Mouse (Mus musculus): ENCODE results near the gene Cntfr. TPM values are rescaled to one million over a fixed set of nuclear protein-coding genes. Genes with fewer than 3 reads are reported as not detected.
"Not testable (repeated sequence)": the region's sequence is repeated elsewhere in the genome, so short reads cannot be mapped to it uniquely, and the experiment has no call there.

Gene Cntfr
- polyA plus RNA-seq, 1 experiment from 2014 or later: 5.1 TPM

DNA sequence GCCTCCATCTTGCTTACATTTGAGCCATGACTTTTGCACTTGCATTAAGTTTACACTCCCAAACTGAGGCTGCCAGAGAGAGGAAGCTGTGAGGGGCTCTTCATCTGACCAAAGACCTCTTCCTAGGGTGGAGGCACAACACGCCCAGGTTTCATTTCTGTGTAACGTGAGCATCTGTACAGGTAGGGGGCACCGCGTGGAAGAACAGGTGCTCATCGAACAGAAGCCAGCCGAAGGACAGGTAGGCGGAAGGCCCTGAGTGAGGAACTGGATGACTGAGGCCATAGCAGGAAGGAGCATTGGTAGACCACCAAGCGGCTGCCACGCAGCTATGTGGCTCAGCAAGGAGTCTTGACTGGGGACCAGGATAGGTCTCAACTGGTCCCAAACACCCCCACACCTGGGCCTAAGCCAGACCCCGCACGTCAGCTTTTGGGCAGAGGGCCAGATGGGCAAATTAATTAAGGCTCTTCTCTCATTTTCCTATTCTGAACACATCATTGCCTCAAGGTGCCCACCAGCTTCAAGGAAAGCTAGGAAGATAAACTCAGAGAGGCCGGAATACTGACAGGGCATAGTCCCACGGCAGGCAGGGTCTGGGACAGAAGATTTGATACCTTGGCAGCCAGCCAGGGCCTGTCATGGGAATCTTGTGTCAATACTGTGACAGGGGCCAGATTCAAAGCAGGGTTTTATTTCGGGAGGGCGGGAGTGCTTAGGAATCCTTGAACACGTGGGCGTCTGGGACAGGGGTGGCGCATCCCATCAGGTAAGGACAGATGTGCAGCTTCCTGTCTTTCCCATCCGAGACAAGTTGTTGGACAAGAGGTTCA is 9.2 kb upstream of the Cntfr start:
- peaks cover 52% of the 10 kb centered on the region for H3K27me3 ChIP-seq
- no peak overlapping the region for H3K4me2 ChIP-seq (replicated peaks)
- H3K27ac ChIP-seq: no peak overlapping the region

DNA sequence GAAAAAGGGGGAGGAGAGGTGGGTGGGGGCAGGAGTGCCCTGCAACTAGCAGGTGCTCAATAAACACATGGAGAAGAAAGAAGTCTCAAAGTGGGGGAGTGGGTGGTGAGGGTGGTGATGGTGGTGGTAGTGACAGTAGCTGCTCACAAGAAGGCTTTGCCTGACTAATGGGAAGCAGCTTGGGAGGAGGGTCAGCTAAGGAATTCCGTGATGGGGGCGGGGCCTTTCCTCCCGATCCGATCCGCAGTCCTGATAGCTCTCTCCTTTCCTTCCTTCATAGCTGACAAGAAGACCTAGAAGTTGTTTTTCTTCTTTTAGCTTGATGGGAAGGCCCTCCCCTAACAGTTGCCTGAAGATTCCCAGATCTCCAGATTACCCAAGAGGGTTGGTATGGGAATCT is 7.8 kb upstream of the Cntfr start:
- Histone ChIP-seq H3K27ac (no peak overlapping the region), H3K4me2 (replicated peaks) (no peak overlapping the region), H3K9me3 (no peaks in the 10 kb centered on the region), H3K27me3 (peaks cover 52% of the 10 kb centered on the region), H3K4me1 (peaks cover 34% of the 10 kb centered on the region), H3K36me3 (no peaks in the 10 kb centered on the region), H3K9ac (no peak overlapping the region), H3K4me3 (no peak overlapping the region)
- no peak for ATAC-seq (ENCODE audit: low FRiP score, low read depth)
- WGBS: 0% methylated on average over 5 of the region's 5 CpGs

More for the DNA sequence above, 9.2 kb upstream of the Cntfr start:
- H3K9ac ChIP-seq: no peak overlapping the region
- peaks cover 7% of the 10 kb centered on the region for H3K36me3 ChIP-seq
- peaks cover 39% of the 10 kb centered on the region for H3K4me1 ChIP-seq
- no peak for ATAC-seq (ENCODE audit: low FRiP score, low read depth)
- WGBS: 67% methylated on average over 19 of the region's 19 CpGs
- no peak overlapping the region for H3K4me3 ChIP-seq
- H3K9me3 ChIP-seq: no peaks in the 10 kb centered on the region

DNA sequence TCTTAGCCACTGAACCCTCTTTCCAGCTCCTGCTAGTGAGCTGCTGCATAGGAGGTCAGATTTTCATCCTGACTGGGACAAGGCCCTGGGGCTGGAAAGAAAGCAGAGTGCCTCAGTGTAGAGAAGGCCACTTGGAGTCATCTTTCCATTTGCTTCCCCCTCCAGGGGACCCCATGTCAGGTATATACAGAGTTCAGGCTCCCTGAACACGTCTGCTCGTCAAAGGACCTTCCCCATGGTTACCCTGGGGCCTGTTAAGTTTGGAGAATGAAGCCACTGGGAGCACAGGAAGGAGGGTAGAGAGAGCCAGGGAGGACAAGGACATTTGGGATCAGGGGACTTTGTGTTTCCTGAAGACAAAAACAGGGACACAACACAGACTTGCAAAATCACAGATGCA is 5.3 kb upstream of the Cntfr start:
- H3K9me3 ChIP-seq; H3K27ac ChIP-seq; H3K4me3 ChIP-seq; H3K36me3 ChIP-seq; H3K9ac ChIP-seq; ATAC-seq (ENCODE audit: low FRiP score, low read depth); H3K4me2 ChIP-seq (replicated peaks): not testable (repeated sequence)
- H3K4me1 ChIP-seq: peaks cover 28% of the 10 kb centered on the region
- WGBS: 46% methylated on average over 2 of the region's 2 CpGs
- H3K27me3 ChIP-seq: peaks cover 48% of the 10 kb centered on the region

DNA sequence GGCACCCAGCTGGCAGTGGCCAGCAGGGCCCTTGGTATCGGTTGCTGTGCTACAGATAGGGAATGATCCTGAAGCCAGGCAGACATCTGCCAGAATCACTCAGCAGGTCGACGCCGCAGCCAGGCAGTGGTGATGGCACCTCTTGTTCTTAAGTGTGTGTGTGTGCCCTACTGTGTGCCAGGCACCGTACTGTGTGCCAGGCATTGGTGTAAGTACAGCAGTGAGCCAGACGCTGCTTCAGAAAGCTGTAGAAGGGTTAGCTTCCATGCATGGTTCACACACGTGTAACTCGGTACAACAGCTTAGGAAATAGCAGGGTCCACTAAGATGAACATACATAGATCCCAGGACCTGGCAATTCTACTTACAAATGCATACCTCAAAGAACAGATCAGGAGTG is 3.3 kb upstream of the Cntfr start:
- H3K9ac ChIP-seq; H3K4me2 ChIP-seq (replicated peaks); H3K27ac ChIP-seq; H3K9me3 ChIP-seq; H3K4me3 ChIP-seq; ATAC-seq (ENCODE audit: low FRiP score, low read depth); H3K36me3 ChIP-seq: not testable (repeated sequence)
- Histone ChIP-seq H3K27me3 (peaks cover 32% of the 10 kb centered on the region), H3K4me1 (peaks cover 11% of the 10 kb centered on the region)
- WGBS: 86% methylated on average over 2 of the region's 8 CpGs

DNA sequence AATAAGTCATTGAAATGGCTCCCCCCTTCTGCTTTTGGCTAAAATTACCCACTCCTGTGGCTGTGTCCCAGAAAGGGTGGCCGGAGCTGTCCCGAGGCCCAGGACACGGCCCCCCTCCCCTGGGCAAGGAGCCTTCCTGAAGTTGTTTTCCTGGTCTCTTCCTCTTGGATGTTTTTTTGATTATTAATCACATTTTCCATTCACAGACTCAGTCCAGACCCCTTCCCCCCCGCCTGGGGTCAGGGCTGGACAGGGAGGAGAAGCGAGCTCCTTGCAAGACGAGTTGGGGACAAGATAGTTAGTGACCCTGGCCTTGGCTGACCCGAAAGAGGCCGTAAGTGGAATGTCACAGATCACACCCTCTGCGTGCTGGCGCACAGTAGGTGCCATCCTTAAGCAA is 2.9 kb upstream of the Cntfr start, which contains the start of gene Il11ra1:
TSS of gene Il11ra1 (plus strand) at position 207 of the 400 bp plus-strand sequence.
- not testable (repeated sequence) for H3K9ac ChIP-seq; H3K27ac ChIP-seq; H3K4me1 ChIP-seq; H3K4me3 ChIP-seq; H3K36me3 ChIP-seq; ATAC-seq (ENCODE audit: low FRiP score, low read depth); H3K9me3 ChIP-seq
- WGBS: 80% methylated on average over 10 of the region's 10 CpGs
- peak within 1 kb of the TSS; percentile 42; the same call in 1 of the 2 replicates for H3K4me2 ChIP-seq (replicated peaks)
- H3K27me3 ChIP-seq: peaks cover 28% of the 10 kb centered on the region

DNA sequence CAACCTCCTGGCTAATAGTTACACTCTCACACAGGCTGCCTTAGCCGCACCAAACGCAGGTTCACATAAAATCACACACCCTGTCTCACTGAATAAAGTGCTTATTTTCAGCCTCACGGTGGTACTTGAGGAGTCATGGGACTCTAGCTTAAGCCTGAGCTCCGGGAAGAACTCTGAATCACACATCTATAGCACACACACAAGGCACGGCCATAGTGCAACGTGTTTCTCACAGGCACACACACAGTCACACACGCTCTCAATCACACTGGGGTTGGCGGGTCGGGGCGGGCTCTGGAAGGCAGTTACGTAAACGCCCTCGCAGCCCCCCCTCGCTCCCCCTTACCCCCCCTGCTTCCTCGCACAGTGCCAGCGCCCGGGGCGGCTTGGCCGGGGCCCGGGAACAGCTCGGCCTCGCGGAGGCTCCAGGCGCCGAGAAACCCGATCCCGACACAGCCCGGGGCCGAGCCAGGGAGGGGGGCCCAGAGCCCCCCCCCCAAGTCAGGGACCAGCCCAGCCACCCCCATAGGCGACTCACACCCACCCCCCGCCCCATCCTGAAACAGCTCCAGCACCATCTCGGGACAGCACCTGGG is 1.6 kb upstream of the Cntfr start:
- H3K36me3 ChIP-seq; H3K4me1 ChIP-seq; H3K4me3 ChIP-seq; ATAC-seq (ENCODE audit: low FRiP score, low read depth); H3K9me3 ChIP-seq; H3K9ac ChIP-seq; H3K27ac ChIP-seq: not testable (repeated sequence)
- H3K4me2 ChIP-seq (replicated peaks): peak overlapping the region; percentile 42
- 3% methylated on average over 14 of the region's 32 CpGs for WGBS
- H3K27me3 ChIP-seq: peaks cover 16% of the 10 kb centered on the region

DNA sequence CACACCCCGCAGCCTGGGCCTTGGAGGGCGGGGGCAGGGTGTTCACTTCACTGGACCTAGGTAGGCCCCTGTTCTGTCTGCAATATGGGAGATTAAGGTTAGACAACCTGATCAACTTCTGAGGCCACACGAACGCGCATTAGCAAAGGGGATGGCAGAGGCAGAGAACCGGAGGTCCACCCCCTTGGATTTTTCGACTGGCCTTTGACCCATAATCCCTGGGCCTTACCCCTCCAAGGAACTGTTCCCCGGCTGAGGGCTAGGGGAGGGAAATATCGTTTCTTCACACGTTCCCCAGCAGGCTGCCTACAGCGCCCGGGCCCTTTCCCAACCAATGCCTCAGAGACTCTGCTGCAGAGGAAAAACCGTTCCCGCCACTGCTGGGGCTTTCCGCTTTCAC is 437 bp downstream of the Cntfr start:
- ATAC-seq (ENCODE audit: low FRiP score, low read depth); H3K36me3 ChIP-seq; H3K9ac ChIP-seq; H3K9me3 ChIP-seq; H3K4me1 ChIP-seq; H3K27ac ChIP-seq; H3K4me3 ChIP-seq; H3K4me2 ChIP-seq (replicated peaks): not testable (repeated sequence)
- 6% methylated on average over 14 of the region's 15 CpGs for WGBS
- peaks cover 16% of the 10 kb centered on the region for H3K27me3 ChIP-seq

DNA sequence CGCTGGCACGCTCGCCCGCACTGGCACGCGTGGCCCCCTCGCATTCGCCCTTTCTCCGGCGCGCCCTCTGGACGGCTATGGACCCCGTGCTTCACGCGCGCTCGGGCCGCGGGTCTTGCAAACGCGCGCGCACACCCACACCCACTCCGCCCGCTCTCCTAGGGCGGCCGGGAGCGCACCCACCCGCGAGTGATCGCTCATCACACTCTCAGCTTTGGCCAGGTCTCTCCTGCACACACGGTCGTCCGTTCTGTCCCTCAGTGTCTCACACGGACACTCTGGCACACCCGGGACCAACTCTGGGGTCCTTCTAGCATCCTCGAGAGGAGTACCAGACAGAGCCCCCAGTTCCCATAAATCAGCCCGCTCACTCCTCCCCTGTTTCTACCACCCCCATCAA is 1.1 kb downstream of the Cntfr start:
- WGBS: 3% methylated on average over 21 of the region's 38 CpGs
- not testable (repeated sequence) for H3K36me3 ChIP-seq; H3K27ac ChIP-seq; H3K9me3 ChIP-seq; H3K9ac ChIP-seq; H3K4me1 ChIP-seq; ATAC-seq (ENCODE audit: low FRiP score, low read depth)
- Histone ChIP-seq H3K4me3 (peak overlapping the region; percentile 24), H3K4me2 (replicated peaks) (peak overlapping the region; percentile 46), H3K27me3 (peaks cover 16% of the 10 kb centered on the region)

DNA sequence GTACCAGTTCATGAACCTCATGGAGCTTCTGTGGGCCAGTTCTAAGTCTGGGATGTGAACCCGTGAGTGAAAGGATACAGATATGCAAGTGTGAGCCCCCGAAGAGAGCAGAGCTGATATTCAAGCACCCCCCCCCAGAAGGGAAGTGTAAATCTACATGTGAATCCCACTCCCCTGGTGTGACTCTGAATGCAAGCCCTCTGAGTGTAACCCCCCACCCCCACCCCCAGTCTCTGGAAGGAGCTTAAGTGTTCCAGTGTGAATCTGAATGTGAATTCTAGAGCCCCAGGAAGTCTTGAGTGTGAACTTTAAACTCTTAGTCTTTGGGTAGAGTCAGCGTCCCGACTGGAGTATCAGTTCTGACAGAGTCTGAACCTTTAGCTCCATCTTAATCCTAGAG is 3.4 kb downstream of the Cntfr start:
- WGBS: 20% methylated on average over 4 of the region's 4 CpGs
- H3K4me1 ChIP-seq; H3K4me3 ChIP-seq; H3K36me3 ChIP-seq; H3K4me2 ChIP-seq (replicated peaks); H3K9ac ChIP-seq; ATAC-seq (ENCODE audit: low FRiP score, low read depth); H3K9me3 ChIP-seq; H3K27ac ChIP-seq: not testable (repeated sequence)
- peaks cover 16% of the 10 kb centered on the region for H3K27me3 ChIP-seq

DNA sequence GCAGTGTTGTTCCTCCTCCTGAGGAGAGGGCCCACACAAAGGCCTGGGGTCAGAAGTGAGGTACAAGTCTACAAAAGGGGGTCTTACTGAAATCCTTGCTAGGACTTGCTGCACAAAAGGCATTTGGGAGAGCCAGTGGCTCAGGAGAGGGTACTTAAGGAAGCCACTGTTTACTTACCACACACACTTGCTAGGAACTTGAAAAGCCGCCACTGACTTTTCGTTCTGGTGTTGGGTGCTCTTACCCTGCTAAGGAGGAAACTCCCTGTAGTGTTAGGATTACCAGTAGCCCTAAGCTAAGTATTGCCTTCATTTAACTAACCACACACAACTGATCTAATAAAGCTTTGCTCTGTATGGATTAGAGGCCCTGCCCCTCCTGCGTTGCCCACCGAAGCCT is 6.9 kb downstream of the Cntfr start:
- H3K27me3 ChIP-seq: peaks cover 18% of the 10 kb centered on the region
- not testable (repeated sequence) for H3K9ac ChIP-seq; H3K36me3 ChIP-seq; H3K4me3 ChIP-seq; ATAC-seq (ENCODE audit: low FRiP score, low read depth); H3K9me3 ChIP-seq; H3K4me1 ChIP-seq; H3K27ac ChIP-seq; H3K4me2 ChIP-seq (replicated peaks)
- WGBS: no CpG with 5 or more reads among the region's 4 CpGs

DNA sequence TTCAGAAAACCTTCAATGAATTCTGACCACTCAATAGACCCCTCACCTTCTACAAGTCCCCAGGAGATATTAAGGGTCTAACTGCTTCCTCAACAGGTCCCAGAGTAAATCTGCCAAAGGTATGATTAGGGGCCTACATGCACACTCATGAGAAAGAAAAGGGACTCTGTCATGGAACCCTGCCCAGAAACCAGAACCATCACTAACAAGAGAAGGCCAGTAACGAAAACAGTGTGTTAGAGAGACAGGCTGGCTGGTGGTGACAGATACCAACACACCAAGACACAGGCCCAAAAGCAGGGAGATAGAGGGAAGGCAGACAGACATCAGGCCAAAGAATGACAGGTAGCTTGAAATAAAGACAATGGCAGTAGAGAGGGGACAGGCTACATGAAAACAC is 8.3 kb downstream of the Cntfr start:
- 54% methylated on average over 1 of the region's 1 CpGs for WGBS
- H3K27ac ChIP-seq; H3K4me1 ChIP-seq; H3K4me3 ChIP-seq; H3K4me2 ChIP-seq (replicated peaks); H3K9me3 ChIP-seq; H3K36me3 ChIP-seq; ATAC-seq (ENCODE audit: low FRiP score, low read depth); H3K9ac ChIP-seq: not testable (repeated sequence)
- peaks cover 18% of the 10 kb centered on the region for H3K27me3 ChIP-seq

DNA sequence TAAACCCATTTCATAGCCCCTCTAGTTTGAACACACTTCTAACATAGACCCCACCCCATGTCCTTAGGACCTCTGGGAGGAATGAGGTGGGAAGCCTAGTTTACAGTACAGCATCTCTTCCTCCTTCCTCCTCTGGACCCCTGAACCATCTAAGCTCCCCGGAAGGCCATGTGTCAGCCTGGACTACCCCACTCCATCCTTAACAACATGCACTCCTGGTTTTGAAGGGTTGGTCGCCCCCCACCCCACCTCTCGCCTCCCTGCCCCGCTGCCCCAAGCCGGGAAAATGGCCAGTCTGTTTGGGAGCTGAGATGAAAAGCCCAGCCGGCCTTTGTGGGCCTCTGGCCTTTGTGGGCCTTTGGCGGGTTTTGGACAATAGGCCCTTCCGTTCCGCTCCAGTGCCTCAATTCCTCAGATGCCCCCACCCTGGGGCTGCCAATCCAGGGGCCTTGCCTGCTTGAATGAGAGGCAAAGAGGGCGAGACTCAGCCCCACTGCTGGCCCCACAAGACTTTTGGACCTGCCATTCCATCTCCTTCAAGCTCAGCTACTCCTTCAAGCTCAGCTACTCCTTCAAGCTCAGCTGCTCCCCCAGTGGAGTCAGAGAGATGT is 10.9 kb downstream of the Cntfr start:
- not testable (repeated sequence) for H3K4me1 ChIP-seq; H3K36me3 ChIP-seq; H3K9me3 ChIP-seq; H3K9ac ChIP-seq; H3K4me2 ChIP-seq (replicated peaks); ATAC-seq (ENCODE audit: low FRiP score, low read depth); H3K27ac ChIP-seq; H3K4me3 ChIP-seq
- H3K27me3 ChIP-seq: peaks cover 28% of the 10 kb centered on the region
- WGBS: 58% methylated on average over 10 of the region's 10 CpGs

Measured in limb, embryonic 13.5 days (tissue).